Mouse (Mus musculus): ENCODE measurements around the gene Fibcd1. TPM values are rescaled to one million over a fixed set of nuclear protein-coding genes. Genes with fewer than 3 reads are reported as not detected.
A peak's percentile ranks its signal among the peaks of the same experiment; 100 is the strongest.

Fibcd1 gene
- total RNA-seq, 2 experiments from 2014 or later, result 115 to 137 TPM

DNA sequence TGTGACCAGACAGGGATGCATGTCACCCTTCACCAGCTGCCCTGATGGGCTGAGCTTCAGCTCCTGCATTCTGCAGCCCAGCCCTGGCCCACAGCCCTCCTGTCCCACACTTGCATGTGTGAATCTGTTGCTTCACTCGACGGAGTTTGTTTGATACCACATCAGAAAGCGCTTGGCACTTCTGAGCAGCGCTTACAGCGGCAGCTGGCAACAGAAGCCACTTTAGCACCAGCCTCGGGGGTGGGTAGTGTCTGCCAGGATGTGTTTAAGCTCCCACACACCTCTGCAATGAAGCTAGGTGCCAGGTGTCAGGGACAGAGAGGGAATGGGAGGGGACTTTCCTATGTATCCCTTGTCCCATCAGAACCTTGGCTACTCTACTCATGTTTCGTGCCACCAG lies 31.1 kb downstream of the Fibcd1 start:
- DNase-seq (ENCODE audit: extremely low spot score in 1 of 2, low spot score in 1 of 2), result no peak

DNA sequence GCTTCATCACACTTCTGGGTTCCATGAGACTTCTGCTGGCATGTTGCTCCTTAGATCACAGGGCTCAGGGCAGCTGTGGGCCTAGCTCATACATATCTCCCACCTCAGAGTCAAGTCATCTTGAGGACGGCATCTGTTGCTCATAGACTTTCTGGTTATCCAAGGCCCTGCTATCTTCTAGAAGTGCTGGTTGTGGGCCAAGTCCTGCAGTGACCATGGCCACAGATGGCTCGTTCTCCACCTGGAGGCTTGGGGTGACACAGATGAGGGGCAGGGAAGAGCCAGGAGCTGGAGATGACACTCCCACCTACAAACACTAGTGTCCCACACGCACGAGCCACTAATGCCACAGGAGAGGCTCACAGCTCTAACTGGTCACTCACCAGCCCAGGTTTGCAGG lies 32.2 kb downstream of the Fibcd1 start:
- DNase-seq (ENCODE audit: extremely low spot score in 1 of 2, low spot score in 1 of 2), result no peak

DNA sequence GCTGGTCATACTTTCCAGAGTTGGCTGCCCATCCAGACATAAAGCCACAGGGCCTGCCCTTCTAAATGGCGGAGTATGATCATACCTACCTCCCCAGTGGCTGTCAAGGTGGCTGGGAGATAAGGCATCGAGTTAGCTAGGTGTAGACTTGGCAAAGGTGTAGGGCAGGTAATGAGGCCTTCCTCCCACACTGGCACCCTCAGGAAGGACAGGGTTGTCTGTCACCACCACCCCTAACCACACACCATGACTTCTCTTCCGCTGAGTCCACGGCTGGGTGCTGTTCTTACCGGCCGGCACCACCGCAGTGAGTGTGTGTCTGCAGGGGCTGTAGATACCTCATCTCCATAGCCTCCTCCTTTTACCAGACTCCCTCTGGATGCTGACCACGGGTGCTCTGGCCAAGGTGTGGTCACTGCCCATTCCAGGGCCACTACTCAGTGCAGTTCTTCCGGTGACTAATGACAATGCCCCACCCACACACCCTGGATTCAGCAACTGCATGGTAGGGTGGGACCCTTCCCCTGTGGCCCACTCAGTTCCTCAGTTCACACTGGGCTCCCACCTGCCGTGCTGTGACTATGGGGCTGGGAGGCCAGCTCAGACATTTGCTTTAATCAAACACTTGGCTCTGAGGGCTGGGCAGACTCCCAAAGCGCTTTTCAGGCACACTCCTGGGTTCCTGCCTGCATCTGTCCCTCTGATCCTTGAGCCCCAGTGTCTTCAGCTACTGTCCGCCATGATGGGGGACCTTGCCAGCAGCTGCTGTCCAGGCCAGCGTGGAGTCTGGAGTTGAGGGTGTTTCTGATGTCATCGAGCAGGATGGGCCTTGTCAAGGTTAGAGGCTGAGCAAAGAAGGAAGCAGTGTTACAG lies 34.5 kb downstream of the Fibcd1 start:
- no peak for DNase-seq (ENCODE audit: extremely low spot score in 1 of 2, low spot score in 1 of 2)

DNA sequence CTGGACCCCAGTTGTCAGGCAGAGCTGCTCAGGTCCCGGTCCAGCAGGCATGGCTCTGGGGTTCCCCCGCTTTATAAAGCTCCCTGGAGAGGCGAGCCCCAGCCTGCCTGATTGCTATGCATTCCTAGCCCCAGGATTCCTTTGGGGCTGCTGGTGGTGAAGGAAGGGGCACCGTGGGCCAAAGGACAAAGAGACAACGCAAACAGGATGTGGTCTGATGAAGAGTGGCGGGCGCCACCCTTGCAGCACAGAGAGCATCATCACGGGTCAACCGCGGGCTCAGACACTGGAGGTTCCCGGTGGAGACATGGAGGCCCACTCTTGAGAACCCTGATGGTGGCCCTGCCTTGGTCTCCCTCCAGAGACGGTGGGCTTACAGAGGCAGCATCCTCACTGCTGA lies 35.4 kb downstream of the Fibcd1 start, which contains the start of gene Qrfp:
TSS of gene Qrfp (minus strand) at position 137 of the 400 bp plus-strand sequence.
- DNase-seq (ENCODE audit: extremely low spot score in 1 of 2, low spot score in 1 of 2), result no peak

DNA sequence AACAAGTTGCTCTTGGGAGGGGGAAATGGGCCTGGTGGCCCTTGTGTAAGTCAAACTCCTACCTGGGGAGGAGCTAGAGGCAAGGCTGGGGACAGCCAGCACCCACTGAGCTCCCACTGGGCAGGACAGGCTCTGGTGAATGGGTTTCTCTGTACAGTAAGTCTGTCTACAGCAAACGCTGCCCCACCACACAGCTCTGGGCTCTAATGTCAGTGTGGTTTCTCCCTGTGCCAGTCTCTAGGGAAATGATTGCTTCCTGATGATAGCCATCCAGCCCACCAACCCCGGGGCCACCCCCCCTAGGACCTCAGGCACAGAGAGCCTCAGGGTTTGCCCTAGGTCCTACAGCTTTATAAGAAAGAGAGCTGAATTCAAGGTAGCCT lies 36.5 kb downstream of the Fibcd1 start:
- no peak for DNase-seq (ENCODE audit: extremely low spot score in 1 of 2, low spot score in 1 of 2)

DNA sequence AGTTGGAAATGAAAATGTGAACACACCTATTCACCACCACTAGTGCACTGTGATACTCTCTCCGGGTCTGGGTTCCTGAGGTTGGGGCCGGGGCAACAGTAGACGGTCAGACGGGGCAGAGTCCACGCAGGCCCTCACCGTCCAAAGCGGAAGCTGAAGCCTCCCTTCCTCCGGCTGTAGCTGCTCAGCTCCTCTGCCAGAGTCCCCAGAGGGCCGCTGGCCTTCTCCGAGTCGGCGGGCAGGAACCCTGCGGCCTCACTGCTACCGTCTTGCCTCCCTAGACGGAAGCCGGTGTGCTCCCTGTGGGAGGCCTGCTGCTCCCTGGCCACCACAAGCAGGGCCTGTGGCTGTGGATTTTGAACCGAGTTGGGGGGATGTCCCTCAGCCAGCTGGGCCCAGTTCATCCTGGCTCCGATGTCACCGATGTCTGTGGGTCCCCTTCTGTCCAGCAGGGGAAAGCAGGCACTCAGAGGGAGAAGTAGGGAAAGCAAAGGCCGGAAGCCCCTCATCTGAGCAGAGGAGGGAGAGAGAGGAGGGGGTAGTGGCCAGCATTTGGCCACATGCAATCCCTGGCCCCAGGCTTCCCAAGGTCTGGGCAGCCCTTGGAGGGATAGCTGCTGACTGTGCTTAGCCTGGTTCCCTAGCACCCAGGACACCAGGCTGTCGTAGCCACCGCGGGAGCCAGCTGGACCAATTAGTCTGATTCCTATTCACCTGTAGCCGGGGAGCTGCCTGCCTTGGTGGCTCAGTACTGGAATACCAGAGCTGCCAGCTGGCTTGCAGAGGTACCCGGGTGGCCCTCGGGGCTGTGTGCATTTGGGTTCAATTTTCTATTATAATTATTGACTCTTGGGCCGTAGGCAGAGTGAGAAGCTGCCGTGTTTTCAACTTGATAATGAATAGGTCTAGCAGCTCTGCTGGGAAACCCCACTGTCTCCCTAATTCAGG lies 37.1 kb downstream of the Fibcd1 start:
- DNase-seq (ENCODE audit: extremely low spot score in 1 of 2, low spot score in 1 of 2), result no peak

DNA sequence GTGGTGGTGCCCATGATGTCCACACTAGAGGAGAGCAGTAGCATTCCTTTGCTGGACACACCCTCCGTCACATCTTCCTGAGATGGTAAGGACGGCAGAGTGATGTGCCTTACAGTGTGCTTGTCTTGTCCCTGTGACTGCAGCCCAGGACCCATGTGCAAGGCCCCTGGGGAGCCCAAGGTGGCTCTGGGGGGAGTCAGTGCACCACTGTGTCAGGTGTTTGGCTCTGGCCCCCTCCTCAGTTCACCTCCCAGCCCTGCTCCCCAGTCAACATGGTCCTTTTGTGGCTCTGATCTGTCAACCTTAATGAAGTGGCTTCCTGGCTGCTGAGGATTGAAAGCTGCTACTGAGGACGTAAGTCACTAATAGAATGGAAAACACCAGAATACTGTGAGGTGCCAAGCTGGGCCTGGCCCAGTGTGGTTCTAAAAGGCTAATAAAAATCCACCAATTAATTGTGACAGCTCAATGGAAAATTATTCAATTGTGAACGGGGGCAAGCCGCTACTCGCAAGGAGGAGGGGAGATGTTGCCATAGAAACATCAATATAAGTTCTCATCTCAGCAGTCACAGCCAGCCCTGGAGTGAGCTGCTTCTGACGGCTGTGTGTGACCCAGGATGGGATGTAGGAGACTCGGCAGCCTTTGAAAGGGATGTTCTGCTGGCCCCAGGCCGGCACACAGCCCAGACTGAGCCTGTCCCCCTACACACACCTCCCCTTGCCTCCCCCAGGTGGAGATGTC lies 39.0 kb downstream of the Fibcd1 start:
- DNase-seq (ENCODE audit: extremely low spot score in 1 of 2, low spot score in 1 of 2), result no peak

- no peak for DNase-seq (ENCODE audit: extremely low spot score in 1 of 2, low spot score in 1 of 2)
These were observed 42.3 kb downstream of the Fibcd1 start for GRCm38 (mm10) chr2:31803480-31803879.

GRCm38 (mm10) chr2:31802811-31803210 lies 43.0 kb downstream of the Fibcd1 start:
- DNase-seq (ENCODE audit: extremely low spot score in 1 of 2, low spot score in 1 of 2), result no peak

DNA sequence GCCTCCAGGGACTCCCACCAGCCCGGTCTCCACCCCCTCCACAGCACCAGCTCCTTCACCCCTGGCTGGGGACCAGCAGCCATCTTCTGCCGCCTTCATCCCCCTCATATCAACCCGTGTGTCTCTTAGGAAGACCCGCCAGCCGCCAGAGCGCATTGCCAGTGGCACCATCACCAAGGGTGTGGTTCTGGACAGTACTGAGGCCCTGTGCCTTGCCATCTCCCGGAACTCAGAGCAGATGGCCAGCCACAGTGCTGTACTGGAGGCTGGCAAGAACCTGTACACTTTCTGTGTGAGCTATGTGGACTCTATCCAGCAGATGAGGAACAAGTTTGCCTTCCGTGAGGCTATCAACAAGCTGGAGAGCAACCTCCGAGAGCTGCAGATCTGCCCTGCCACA lies 44.4 kb downstream of the Fibcd1 start:
- DNase-seq (ENCODE audit: extremely low spot score in 1 of 2, low spot score in 1 of 2), result no peak

GRCm38 (mm10) chr2:31796943-31797342 lies 48.9 kb downstream of the Fibcd1 start:
- no peak for DNase-seq (ENCODE audit: extremely low spot score in 1 of 2, low spot score in 1 of 2)

DNA sequence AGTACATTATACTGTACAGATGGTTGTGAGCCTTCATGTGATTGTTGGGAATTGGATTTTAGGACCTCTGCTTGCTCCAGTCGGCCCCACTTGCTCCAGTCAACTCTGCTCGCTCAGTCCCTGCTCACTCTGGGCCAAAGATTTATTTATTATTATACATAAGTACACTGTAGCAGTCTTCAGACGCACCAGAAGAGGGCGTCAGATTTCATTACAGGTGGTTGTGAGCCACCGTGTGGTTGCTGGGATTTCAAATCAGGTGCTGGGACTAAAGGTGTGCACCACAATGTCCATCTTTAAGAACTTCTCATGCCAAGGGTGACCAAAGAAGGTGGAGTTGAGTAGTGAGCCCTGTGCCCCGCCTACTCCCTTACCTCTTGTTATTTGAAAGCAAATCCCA lies 53.2 kb downstream of the Fibcd1 start:
- no peak for DNase-seq (ENCODE audit: extremely low spot score in 1 of 2, low spot score in 1 of 2)

- DNase-seq (ENCODE audit: extremely low spot score in 1 of 2, low spot score in 1 of 2), result no peak
These were observed 54.5 kb downstream of the Fibcd1 start for GRCm38 (mm10) chr2:31791260-31791659.

DNA sequence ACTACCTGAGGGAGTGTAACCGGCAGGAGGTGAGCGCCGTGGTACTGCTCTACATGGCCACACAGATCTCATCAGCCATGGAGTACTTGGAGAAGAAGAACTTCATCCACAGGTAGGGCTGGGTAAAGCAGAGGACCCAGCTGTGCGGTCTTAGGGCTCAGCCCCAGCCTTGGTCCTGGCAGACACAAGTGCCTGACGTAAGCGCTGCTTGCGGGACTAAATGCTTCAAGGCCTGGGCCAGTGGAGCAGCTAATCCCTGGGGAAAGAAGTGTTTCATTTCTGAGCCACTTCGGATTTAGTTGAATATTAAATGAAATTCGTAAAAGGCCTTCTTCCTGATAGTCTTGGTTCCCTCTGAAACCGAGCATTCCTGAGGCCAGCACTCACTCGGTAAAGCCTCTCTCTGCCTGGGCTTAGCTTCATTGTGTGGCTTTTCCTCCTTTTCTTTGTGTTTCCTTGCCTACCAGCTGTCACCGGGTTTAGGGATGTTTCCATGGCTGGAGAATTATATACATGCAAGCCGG lies 55.0 kb downstream of the Fibcd1 start:
- DNase-seq (ENCODE audit: extremely low spot score in 1 of 2, low spot score in 1 of 2), result no peak

- no peak for DNase-seq (ENCODE audit: extremely low spot score in 1 of 2, low spot score in 1 of 2)
These were observed 56.6 kb downstream of the Fibcd1 start for GRCm38 (mm10) chr2:31789215-31789614.

GRCm38 (mm10) chr2:31788227-31788626 lies 57.6 kb downstream of the Fibcd1 start:
- no peak for DNase-seq (ENCODE audit: extremely low spot score in 1 of 2, low spot score in 1 of 2)

GRCm38 (mm10) chr2:31787029-31787428 lies 58.8 kb downstream of the Fibcd1 start:
- DNase-seq (ENCODE audit: extremely low spot score in 1 of 2, low spot score in 1 of 2), result peak; percentile 64 to 88

DNA sequence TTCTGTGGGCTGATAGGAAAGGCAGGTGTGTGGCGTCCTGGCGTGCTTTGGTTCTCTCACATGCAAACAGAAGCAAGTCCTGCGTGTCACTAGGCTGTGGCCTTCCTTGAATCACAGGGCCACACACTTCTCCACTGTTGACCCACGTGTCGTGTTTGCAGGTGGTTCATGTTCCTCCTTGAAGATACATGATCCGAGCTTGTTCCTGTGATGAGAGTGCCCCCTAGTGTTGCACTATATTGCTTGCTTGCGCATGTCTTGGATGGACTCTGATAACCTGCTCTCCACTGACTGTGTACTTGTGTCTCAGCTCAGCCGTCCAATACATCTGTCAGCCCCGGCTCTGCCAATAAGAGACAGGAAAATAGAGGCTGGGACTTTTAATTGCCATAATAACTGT lies 60.7 kb downstream of the Fibcd1 start:
- peak; percentile 56 to 74 for DNase-seq (ENCODE audit: extremely low spot score in 1 of 2, low spot score in 1 of 2)

GRCm38 (mm10) chr2:31782958-31783602 lies 62.7 kb downstream of the Fibcd1 start:
- DNase-seq (ENCODE audit: extremely low spot score in 1 of 2, low spot score in 1 of 2), result no peak

DNA sequence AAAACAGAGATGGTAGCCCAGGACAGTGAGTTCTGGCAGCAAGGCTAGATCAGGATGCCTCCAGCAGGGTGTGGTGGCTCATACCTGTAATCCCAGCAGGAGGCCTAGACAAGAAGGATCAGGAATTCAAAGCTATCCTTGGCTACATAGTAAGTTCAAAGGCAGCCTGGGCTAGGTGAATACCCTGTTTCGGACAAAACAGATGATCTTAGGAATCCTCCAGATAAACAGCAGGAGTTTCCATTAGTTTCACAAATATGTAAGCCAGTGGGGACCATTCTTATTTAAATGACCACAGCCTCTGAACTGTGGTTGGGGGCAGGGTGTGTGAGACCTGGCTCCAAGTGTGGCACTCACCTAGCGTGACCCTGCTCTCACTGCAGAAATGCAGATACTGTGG lies 66.5 kb downstream of the Fibcd1 start:
- no peak for DNase-seq (ENCODE audit: extremely low spot score in 1 of 2, low spot score in 1 of 2)
